Mouse (Mus musculus) gastrocnemius, postnatal 4 days (tissue): ENCODE results near the gene Olfr70. TPM values are rescaled to one million over a fixed set of nuclear protein-coding genes. Genes with fewer than 3 reads are reported as not detected.

ENCODE experiments used
- DNase-seq, 2 experiments: peaks; one replicate each; pipeline ENCODE4 v3.0.0; 2021 to 2022; ENCODE audit warnings: low spot score in 2 of 2, mixed read lengths in 2 of 2
- total RNA-seq, 2 experiments: library from RNA; stranded (reverse); gene quantifications; 2 replicates each; pipeline ENCODE4 v1.2.3; 2021

Olfr70 gene
- total RNA-seq, 2 experiments from 2014 or later, result not detected

DNA sequence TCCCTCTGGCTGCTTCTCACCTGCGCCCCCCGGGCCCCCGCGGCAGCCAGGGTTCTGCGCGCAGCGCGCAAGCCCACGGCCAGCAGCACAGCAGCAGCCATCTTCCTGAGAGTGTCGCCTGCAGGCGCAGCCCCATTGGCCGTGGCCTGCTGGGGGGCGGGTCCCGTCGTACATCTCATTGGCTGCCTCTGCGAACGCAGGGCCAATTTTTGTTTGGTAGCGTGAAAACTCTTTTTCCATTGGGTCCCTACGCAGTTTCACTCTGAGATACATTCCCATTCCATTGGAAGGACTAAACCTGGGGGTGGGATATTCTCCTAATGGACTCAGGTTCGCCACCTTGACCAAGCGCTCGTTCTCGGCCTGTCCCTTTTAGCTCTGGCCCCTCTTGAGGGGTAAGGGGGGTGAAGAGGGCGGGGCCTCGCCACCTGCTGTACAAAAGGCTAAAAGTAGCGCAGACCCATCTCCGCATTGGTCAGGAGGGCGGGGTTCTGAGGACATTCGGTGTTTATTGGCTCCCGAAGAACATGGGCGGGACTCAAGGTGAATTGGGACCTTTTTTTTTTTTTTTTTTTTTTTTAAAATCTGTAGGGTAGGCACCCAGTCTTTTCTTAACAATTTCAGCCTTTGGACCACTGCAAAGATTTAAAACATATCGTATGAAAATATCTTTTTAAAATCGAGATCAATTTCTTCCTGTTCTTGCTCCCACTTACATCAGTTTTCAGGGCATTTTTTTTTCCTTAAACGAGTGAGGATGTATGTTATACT, 44.1 kb downstream of the Olfr70 start, which contains the start of gene Hint2:
Hint2 (minus strand) TSS at position 128 of the 771 bp plus-strand sequence.
- peak; percentile 83 to 93 for DNase-seq

- DNase-seq, result no peak
Observed at GRCm38 (mm10) chr4:43655656-43656338, 44.8 kb downstream of the Olfr70 start.

DNA sequence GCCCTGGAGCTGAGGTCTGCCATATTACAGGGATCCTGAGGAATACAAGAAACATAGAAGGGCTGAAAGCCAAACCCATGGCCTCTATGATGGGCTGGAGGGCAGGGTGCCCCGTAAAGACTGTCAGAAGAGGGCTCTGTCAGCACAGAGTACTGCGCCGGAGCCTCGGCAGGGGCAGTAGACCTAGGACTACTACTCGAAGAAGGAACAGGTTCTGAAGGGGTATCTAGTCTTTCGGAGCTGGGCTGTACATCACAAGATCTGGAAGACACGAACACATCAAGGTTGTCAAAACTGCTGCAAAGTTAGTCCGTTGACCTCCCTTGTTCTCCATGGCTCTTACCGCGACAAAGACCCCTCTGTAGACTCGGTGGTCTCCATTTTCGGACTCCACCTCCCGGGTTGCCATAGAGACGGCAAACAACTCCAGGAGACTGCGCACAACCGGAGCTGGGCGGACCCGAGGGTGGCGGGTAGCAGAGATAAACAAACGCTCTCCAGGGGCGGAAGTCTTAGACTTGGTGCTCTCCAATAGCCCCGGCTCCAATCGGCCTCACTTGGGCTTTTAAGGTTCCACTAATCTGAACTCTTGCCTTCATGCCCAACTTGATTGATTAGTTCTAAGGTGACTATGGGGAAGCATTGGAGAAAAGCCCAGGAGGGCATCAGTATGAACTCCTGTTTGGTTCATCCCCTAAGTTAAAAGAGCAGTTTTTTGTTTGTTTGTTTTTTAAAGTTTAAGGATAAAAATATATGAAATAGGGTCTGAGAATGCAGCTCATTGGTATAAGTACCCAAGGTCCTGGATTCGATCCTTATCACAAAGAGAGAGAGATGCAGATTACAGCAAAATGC, 47.2 kb downstream of the Olfr70 start, which contains the start of gene Spag8:
Spag8 (minus strand) TSS at position 434 of the 855 bp plus-strand sequence.
- DNase-seq, result no peak

- no peak for DNase-seq
Observed at GRCm38 (mm10) chr4:43652726-43653125, 47.9 kb downstream of the Olfr70 start.

DNA sequence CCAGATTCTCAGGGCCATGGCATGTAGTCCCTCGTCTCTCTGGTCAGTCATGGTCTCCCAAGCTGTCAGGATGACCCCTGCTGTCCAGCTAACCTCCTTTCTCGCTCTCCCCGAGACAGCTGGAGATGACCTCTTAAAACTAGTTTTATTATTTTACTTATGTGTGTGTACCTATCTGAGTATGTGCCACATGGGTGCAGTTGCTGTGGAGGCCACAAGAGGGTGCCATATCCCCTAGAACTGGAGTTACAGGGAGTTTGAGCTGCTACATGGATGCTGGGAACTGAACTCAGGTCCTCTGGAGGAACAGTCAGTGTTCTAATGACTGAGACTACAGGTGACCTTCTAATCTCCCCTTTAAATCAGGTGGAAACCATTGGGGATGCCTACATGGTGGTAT, 50.8 kb downstream of the Olfr70 start:
- no peak for DNase-seq

Other genes starting within 250 kb of the Olfr70 start
- gene Cd72, start 246.2 kb downstream of the Olfr70 start, total RNA-seq, result under 1 TPM; 0.32 to 0.75 TPM
- not detected for gene Sit1, start 217.1 kb downstream of the Olfr70 start, total RNA-seq
- gene Ccdc107, start 207.9 kb downstream of the Olfr70 start, total RNA-seq, result 10 to 100 TPM; 23.3 to 28.6 TPM
- 1 to 10 TPM; 7.9 to 8.9 TPM for gene Arhgef39, start 201.1 kb downstream of the Olfr70 start, total RNA-seq
- 1 to 10 TPM; 1.2 to 3.1 TPM for gene Car9, start 193.8 kb downstream of the Olfr70 start, total RNA-seq
- gene Tpm2, start 177.0 kb downstream of the Olfr70 start, total RNA-seq, result 1,000 to 10,000 TPM; 9,033 to 9,337 TPM
- gene Creb3, start 138.5 kb downstream of the Olfr70 start, total RNA-seq, result 10 to 100 TPM; 51.9 to 55.1 TPM
- gene Tln1, start 138.1 kb downstream of the Olfr70 start, total RNA-seq, result 100 to 1,000 TPM; 137 to 140 TPM
- gene Rgp1, start 122.1 kb downstream of the Olfr70 start, total RNA-seq, result 10 to 100 TPM; 37.1 to 41.3 TPM
- 10 to 100 TPM; 11.5 to 12.0 TPM for gene Gba2, start 121.9 kb downstream of the Olfr70 start, total RNA-seq
- not detected for gene Msmp, start 116.3 kb downstream of the Olfr70 start, total RNA-seq
- gene Npr2, start 68.9 kb downstream of the Olfr70 start, total RNA-seq, result 10 to 100 TPM; 42.9 to 49.7 TPM
- gene Spag8, start 47.2 kb downstream of the Olfr70 start, total RNA-seq, result under 1 TPM in 1 of 2 experiments, not detected in 1; 0.26 TPM
- 10 to 100 TPM; 57.6 to 66.5 TPM for gene Hint2, start 44.3 kb downstream of the Olfr70 start, total RNA-seq
- gene Tmem8b, start 31.8 kb downstream of the Olfr70 start, total RNA-seq, result 10 to 100 TPM in 1 of 2 experiments, 1 to 10 TPM in 1; 9.4 to 12.0 TPM
- under 1 TPM; 0.13 to 0.44 TPM for gene Fam221b, start 31.7 kb downstream of the Olfr70 start, total RNA-seq
- gene Olfr71, start 9.4 kb upstream of the Olfr70 start, total RNA-seq, result not detected
- 1 to 10 TPM; 2.2 TPM for gene Hrct1, start 26.4 kb upstream of the Olfr70 start, total RNA-seq
- gene Spaar, start 29.2 kb upstream of the Olfr70 start, total RNA-seq, result 1 to 10 TPM; 1.4 to 1.5 TPM
- not detected for gene Olfr159, start 70.2 kb upstream of the Olfr70 start, total RNA-seq
- gene Olfr156, start 123.1 kb upstream of the Olfr70 start, total RNA-seq, result not detected
- not detected for gene Olfr157, start 139.4 kb upstream of the Olfr70 start, total RNA-seq
- gene Olfr155, start 150.8 kb upstream of the Olfr70 start, total RNA-seq, result not detected
- 10 to 100 TPM; 25.7 to 26.2 TPM for gene Reck, start 174.7 kb upstream of the Olfr70 start, total RNA-seq